Mouse (Mus musculus) E14TG2a.4 (cell line): ENCODE measurements around the gene Sned1.

Experiments used
- H3K27me3 ChIP-seq: 2 replicates; pipeline ENCODE4 v1.6.1; 2014; ENCODE audit warnings: low read length, control low read depth; ENCODE audit not compliant: insufficient read depth
- H3K36me3 ChIP-seq: 2 replicates; pipeline ENCODE4 v1.6.1; 2014; ENCODE audit warnings: low read length, control low read depth; ENCODE audit not compliant: insufficient read depth
- H3K4me1 ChIP-seq: replicated peaks from 2 replicates; pipeline ENCODE4 v1.6.1; 2014; ENCODE audit warnings: low read depth, low read length, control low read depth
- H3K4me3 ChIP-seq: replicated peaks from 2 replicates; pipeline ENCODE4 v1.5.1; 2014; ENCODE audit warnings: mild to moderate bottlenecking, low read length
- H3K9me3 ChIP-seq: 2 replicates; pipeline ENCODE4 v1.6.1; 2014; ENCODE audit warnings: low read length, control low read depth
- CTCF ChIP-seq: conservative IDR thresholded peaks from 2 replicates; pipeline ENCODE4 v1.5.1; 2014; ENCODE audit warnings: low read length
- NANOG ChIP-seq: IDR thresholded peaks from 2 replicates; pipeline ENCODE4 v1.6.1; 2014; ENCODE audit warnings: borderline replicate concordance, low read length, mixed read lengths
- POU5F1 ChIP-seq: IDR thresholded peaks from 2 replicates; pipeline ENCODE4 v1.6.1; 2014; ENCODE audit warnings: low read length, borderline replicate concordance

The Sned1 gene

DNA sequence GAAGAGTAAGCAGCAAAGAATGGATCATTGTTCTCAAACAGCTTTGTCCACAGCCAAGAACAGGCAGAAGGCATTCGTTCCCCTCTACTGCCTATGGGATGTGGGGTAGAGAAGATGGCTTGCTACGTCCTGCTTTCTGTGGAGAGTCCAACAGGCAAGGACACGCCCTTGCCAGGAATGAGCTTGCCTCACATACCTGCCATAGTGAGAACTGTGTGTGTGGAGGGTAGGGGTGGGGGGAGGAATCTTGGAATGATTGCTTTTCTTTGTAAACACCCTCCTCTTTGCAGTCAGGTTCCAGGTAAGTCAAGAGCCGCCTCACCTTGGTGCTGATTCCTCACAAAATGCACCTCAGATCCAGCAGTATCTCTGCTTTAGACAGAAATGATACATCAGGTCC, 64.2 kb downstream of the Sned1 start:
- TF ChIP-seq CTCF (no peak), POU5F1 (no peak), NANOG (no peak)
- Histone ChIP-seq H3K4me3 (no peak overlapping the region), H3K27me3 (no peaks in the 10 kb centered on the region), H3K9me3 (no peaks in the 10 kb centered on the region), H3K4me1 (peaks cover 46% of the 10 kb centered on the region), H3K36me3 (peaks cover 92% of the 10 kb centered on the region)

DNA sequence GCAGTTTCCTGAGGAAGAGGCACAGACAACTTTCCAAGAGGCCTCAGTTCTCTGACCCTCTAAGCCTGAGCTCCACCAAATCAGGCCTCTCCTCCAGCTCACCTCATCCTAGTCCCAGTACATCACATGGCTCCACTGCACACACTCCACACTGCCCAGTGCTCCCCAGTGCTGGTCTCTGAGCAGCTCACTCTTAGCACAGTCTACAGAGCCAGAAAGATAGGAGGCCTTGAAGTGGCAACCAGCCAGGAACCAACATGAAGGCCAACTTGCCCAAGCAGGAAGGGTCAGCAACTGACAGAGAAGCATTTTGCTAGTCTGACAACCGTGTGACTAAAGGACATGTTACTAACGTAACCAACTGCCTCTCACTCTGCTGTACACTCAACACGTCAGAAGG, 64.9 kb downstream of the Sned1 start:
- TF ChIP-seq CTCF (no peak), NANOG (no peak), POU5F1 (no peak)
- Histone ChIP-seq H3K27me3 (no peaks in the 10 kb centered on the region), H3K36me3 (peaks cover 92% of the 10 kb centered on the region), H3K9me3 (no peaks in the 10 kb centered on the region), H3K4me1 (peaks cover 51% of the 10 kb centered on the region), H3K4me3 (no peak overlapping the region)

DNA sequence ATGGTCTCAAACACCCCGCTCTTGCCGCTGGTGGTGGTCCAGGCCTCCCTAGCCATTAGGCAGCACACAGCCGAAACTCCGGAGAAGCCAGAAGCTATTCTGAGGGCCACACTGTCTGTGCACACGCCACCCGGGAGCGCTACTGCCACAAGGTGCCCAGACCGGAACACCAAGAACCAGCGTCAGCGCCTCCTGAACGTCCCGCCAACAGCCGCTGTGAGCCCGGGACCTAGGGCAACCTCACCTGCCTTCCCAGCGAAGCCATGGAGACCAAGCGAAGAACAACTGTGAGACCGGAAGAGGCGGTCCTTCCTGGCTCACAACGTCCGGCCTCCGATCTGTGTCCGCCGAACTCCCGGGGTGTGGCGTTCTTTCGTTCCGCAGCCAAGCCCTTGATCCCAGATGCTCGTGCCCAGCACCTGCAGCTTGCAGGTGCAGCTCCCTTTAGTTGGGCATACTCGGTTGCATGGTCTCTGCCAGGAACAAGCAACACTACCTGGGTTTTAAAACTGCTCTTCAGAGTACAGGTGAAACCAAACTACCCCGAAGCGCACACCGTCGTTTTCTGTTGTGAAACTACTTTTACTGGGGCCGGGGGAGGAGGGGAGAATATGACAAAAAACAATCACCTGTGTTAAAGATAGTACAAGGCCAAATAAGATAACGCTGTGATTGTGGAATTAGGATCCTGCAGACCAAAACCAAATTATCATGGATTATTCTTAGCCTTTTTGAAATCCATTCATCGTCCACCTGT, 70.1 kb downstream of the Sned1 start, which contains the start of gene Mterf4:
TSS of gene Mterf4 (minus strand) at position 335 of the 757 bp plus-strand sequence.
- no peak for TF ChIP-seq POU5F1
- TF ChIP-seq CTCF = no peak
- no peak for TF ChIP-seq NANOG
- Histone ChIP-seq H3K9me3 (no peaks in the 10 kb centered on the region), H3K36me3 (peaks cover 71% of the 10 kb centered on the region), H3K27me3 (no peaks in the 10 kb centered on the region), H3K4me3 (peak within 1 kb of the TSS; percentile 97), H3K4me1 (peaks cover 24% of the 10 kb centered on the region)

DNA sequence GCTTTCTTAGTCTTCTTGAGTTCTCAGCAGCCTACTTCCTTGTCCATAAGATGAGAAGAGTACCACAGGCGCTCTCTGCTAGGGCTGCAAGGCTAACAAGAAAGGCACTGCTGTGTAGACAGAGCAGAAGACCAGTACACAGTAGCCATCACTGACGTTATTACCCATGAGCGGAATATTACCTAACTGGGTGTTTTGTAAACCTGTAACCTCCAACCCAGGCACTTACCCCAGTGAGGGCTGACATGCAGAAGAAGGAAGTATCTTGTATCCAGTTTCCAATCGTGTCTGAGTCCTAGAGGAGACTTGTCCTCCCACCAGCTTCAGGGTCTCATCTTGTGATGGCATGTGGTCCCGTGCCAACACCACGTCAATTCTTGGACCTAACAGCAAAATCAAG, 88.3 kb downstream of the Sned1 start:
- TF ChIP-seq POU5F1 (no peak), CTCF (no peak)

DNA sequence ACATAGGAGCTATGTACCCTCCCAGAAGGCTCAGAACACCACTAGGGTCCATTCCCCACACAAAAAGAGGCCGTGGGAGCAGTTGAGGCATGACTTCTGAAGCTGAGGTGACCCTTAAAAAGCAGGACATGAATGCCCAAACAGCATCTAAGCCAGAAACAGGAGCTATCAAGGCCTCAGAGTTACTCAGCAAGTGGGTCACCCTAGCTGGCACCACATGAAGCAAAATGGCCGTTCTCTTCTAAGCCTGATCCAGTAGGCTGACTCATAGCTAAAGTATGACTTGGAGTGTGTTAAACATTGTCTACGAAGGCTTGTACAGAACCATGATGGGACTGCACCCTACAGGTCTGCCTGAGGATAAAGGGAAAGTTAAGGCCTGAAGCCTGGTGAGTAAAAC, 90.8 kb downstream of the Sned1 start:
- H3K9me3 ChIP-seq = no peaks in the 10 kb centered on the region
- no peaks in the 10 kb centered on the region for H3K27me3 ChIP-seq
- H3K4me3 ChIP-seq = no peak overlapping the region
- TF ChIP-seq POU5F1 = no peak
- H3K4me1 ChIP-seq = no peaks in the 10 kb centered on the region
- H3K36me3 ChIP-seq = peaks cover 97% of the 10 kb centered on the region

More for the DNA sequence above, 88.3 kb downstream of the Sned1 start:
- Histone ChIP-seq H3K27me3 (no peaks in the 10 kb centered on the region), H3K4me3 (no peak overlapping the region), H3K36me3 (peaks cover 98% of the 10 kb centered on the region), H3K9me3 (no peaks in the 10 kb centered on the region), H3K4me1 (no peaks in the 10 kb centered on the region)

DNA sequence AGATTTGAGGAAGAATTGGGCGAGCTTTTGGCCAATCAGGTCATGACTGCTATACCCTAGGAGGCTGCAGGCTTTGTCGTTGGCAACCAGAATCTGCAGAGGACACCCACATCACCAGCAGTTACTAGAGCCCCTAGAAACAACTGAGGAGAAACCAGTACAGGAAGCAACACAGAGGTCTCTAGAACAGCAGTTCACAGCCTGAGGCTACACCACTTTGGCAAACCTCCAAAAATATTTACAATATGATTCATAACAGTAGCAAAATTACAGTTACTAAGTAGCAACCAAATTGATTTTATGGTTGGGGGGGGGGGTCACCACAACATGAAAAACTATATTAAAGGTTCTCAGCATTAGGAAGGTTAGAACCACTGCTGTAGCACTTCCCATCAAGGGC, 99.0 kb downstream of the Sned1 start:
- Histone ChIP-seq H3K36me3 (peaks cover 89% of the 10 kb centered on the region), H3K27me3 (no peaks in the 10 kb centered on the region), H3K9me3 (no peaks in the 10 kb centered on the region), H3K4me3 (no peak overlapping the region), H3K4me1 (peaks cover 12% of the 10 kb centered on the region)
- no peak for TF ChIP-seq NANOG
- TF ChIP-seq POU5F1 = no peak
- TF ChIP-seq CTCF = no peak

DNA sequence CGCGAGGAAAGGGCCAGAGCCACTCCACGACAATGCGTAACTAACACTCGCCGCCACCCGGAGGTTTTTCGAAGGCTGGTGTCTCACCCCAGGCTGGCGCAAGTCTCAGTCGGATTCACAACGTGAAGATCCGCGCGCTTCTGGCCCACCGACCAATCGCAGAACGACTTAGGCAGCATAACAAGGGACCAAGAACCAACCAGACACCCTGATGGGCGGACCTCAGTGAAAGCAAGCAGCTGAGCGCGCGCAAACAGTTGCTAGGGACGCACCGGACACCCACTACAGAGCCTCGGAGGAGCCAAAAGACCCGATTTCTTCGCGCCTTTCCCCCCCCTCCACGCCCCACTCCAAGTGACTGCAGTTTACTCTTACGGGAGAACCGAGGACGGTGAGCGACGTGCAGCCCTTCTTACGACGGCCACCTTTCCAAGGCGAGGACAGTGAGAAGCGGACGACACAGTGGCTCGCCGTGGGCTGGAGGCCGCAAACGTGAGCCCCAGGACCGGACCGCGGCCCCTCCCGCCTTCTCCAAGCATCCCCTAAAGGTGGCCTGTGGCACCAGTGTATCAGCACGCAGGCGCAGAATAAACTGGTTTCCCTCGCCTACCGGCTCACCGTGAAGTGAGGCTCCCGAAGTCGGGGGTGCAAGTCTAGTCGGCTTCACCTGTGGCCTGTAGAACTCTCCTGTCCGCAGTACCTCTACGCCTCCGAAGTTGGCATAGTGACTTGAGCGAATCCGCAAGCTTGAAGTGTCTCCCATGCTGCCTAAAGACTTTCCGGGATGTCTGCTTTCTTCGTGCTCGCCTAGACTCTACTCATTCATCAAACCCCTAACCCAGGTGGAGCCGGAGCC, 107.2 kb downstream of the Sned1 start, which contains the start of the genes Ppp1r7 and Pask:
TSS of gene Ppp1r7 (plus strand) at position 207 of the 856 bp plus-strand sequence.
TSS of gene Pask (minus strand) at position 835 of the 856 bp plus-strand sequence.
- peak within 1 kb of the TSS; percentile 100 for H3K4me3 ChIP-seq
- H3K36me3 ChIP-seq = peaks cover 37% of the 10 kb centered on the region
- H3K4me1 ChIP-seq = peaks cover 24% of the 10 kb centered on the region
- no peaks in the 10 kb centered on the region for H3K27me3 ChIP-seq
- TF ChIP-seq NANOG (no peak), CTCF (no peak), POU5F1 (no peak)
- no peaks in the 10 kb centered on the region for H3K9me3 ChIP-seq

DNA sequence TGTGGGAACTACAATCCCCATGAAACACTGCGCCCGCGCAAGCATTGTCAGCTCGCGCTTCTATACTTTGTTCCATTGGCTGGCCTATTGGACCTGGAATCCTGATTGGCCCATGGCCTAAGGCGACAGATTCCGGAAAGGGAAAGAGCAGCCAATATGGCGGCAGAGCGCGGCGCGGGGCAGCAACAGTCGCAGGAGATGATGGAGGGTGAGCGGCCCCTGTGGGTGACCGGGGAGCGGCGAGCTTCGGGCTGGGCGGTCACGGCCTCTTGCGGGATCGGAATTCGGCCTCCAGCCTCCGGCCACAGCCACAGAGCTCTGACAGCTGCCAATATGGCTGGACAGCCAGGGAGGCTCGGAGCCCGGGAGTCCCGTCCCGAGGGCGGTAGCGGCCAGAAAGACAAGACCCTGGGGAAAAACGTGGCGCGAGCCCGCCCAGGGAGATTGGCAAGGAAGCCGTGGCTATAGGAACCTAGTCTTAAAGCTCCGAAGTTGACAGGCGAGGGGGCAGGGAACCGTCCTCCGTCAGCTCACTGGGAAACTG, 107.9 kb downstream of the Sned1 start:
- H3K4me1 ChIP-seq = peaks cover 21% of the 10 kb centered on the region
- no peak for TF ChIP-seq NANOG
- no peak for TF ChIP-seq POU5F1
- TF ChIP-seq CTCF = no peak
- no peaks in the 10 kb centered on the region for H3K27me3 ChIP-seq
- peaks cover 40% of the 10 kb centered on the region for H3K36me3 ChIP-seq
- peak overlapping the region; percentile 100 for H3K4me3 ChIP-seq
- no peaks in the 10 kb centered on the region for H3K9me3 ChIP-seq
